ENCODE assay signal across 17 mouse cellular contexts in genomic region chr2:159250065-159250464, GRCm38 (mm10).
DNase-seq lines count a peak whose midpoint lies in the region; ATAC-seq lines count a peak whose summit lies in the region.
"Had no signal": no experiment of that assay in that cellular context is flagged by ENCODE, and none has a peak within 500 bp of the region (broad histone marks: within the 10 kb centered on the region; RNA-seq: fewer than 3 reads in every experiment).

No protein-coding gene starts in this region.

- no peaks in the 10 kb centered on the region for H3K27me3 ChIP-seq in forebrain, embryonic 12.5 days
- no peaks in the 10 kb centered on the region for H3K27me3 ChIP-seq in forebrain, embryonic 10.5 days (ENCODE audit: poor library complexity, severe bottlenecking)
- H3K27me3 ChIP-seq: hindbrain, embryonic 13.5 days; limb, embryonic 12.5 days had no signal

- no peak overlapping the region for H3K4me3 ChIP-seq in forebrain, embryonic 12.5 days (replicated peaks)
- H3K4me3 ChIP-seq in forebrain, embryonic 10.5 days, result no peak overlapping the region
- H3K4me3 ChIP-seq: heart, adult 2 months; hindbrain, embryonic 13.5 days; limb, embryonic 12.5 days had no signal

- intact Hi-C loops in left cerebral cortex, postnatal 25 days (cut with DNase I), result no loop called here
- intact Hi-C loops in left cerebral cortex, postnatal 36 days (cut with DNase I), result no loop called here

- no peaks in the 10 kb centered on the region for H3K9me3 ChIP-seq in forebrain, embryonic 12.5 days
- no peaks in the 10 kb centered on the region for H3K9me3 ChIP-seq in forebrain, embryonic 10.5 days
- H3K9me3 ChIP-seq: hindbrain, embryonic 13.5 days; limb, embryonic 12.5 days had no signal

- peak; percentile 23; the same call in 1 of the 2 replicates for ATAC-seq in forebrain, embryonic 12.5 days (ENCODE audit: low FRiP score)
- ATAC-seq in erythroblast, adult 5-6 weeks (replicated peaks; ENCODE audit: low FRiP score, poor library complexity, severe bottlenecking), result no peak
- ATAC-seq: intestine, postnatal 0 days; lung, postnatal 0 days had no signal

- H3K27ac ChIP-seq in forebrain, embryonic 12.5 days, result no peak overlapping the region
- no peak overlapping the region for H3K27ac ChIP-seq in forebrain, embryonic 10.5 days
- H3K27ac ChIP-seq: heart, adult 2 months; hindbrain, embryonic 13.5 days; limb, embryonic 12.5 days; liver, embryonic 14.5 days had no signal

- no peaks in the 10 kb centered on the region; the same call in 1 of the 2 replicates for H3K4me1 ChIP-seq in forebrain, embryonic 12.5 days
- no peaks in the 10 kb centered on the region for H3K4me1 ChIP-seq in forebrain, embryonic 10.5 days
- H3K4me1 ChIP-seq: hindbrain, embryonic 13.5 days; limb, embryonic 12.5 days had no signal

- 74% methylated on average over 6 of the region's 6 CpGs for WGBS in forebrain, embryonic 12.5 days
- WGBS in forebrain, embryonic 10.5 days, result 85% methylated on average over 6 of the region's 6 CpGs

- no peak for DNase-seq in forebrain, embryonic 10.5 days (ENCODE audit: extremely low spot score, low spot score)
- DNase-seq in left cerebral cortex, postnatal 25 days (ENCODE audit: low spot score in 2 of 2), result peak; percentile 4 to 33
- DNase-seq in left cerebral cortex, postnatal 36 days (ENCODE audit: low spot score in 2 of 2), result no peak
- peak; percentile 46 for DNase-seq in forelimb bud, embryonic 11.5 days (ENCODE audit: low read depth, low spot score)
- DNase-seq in right cerebral cortex, postnatal 10 days (ENCODE audit: low spot score in 2 of 2), result peak; percentile 29 to 30
- no peak for DNase-seq in thymus, adult 18-20 months
- DNase-seq: adrenal gland, postnatal 36 days; cerebellum, postnatal 25 days; heart, adult 2 months; kidney, postnatal 4 days had no signal

- H3K36me3 ChIP-seq in forebrain, embryonic 12.5 days (replicated peaks), result no peaks in the 10 kb centered on the region
- H3K36me3 ChIP-seq in forebrain, embryonic 10.5 days (replicated peaks), result no peaks in the 10 kb centered on the region
- H3K36me3 ChIP-seq: hindbrain, embryonic 13.5 days; limb, embryonic 12.5 days had no signal

- no peak overlapping the region for H3K4me2 ChIP-seq in forebrain, embryonic 12.5 days
- H3K4me2 ChIP-seq: hindbrain, embryonic 13.5 days; limb, embryonic 12.5 days had no signal

- H3K9ac ChIP-seq in forebrain, embryonic 12.5 days, result no peak overlapping the region
- H3K9ac ChIP-seq: hindbrain, embryonic 13.5 days; limb, embryonic 12.5 days; liver, embryonic 14.5 days had no signal

Comparison
In these comparisons a context has a peak if more than half of its experiments do, and no peak if none do; other contexts are left out.
1. DNase-seq: peak in left cerebral cortex, postnatal 25 days (2 of 2), forelimb bud, embryonic 11.5 days (single experiment) and right cerebral cortex, postnatal 10 days (2 of 2); none in forebrain, embryonic 10.5 days (single experiment), left cerebral cortex, postnatal 36 days (0 of 2) and thymus, adult 18-20 months (0 of 2).